Mouse (Mus musculus) gastrocnemius, adult 18-20 months (tissue): Measurements from ENCODE around the gene Mapt. TPM values are rescaled to one million over a fixed set of nuclear protein-coding genes. Genes with fewer than 3 reads are reported as not detected.

Experiments used
- DNase-seq: peaks from one replicate; pipeline ENCODE4 v3.0.0; 2021; ENCODE audit warnings: low spot score
- total RNA-seq, 2 experiments: library from RNA; stranded (reverse); gene quantifications; 2 replicates each; pipeline ENCODE4 v1.2.3; 2021

The Mapt gene
- total RNA-seq, 2 experiments from 2014 or later: 71.8 to 85.5 TPM

- DNase-seq: peak; percentile 88
These were observed 41.2 kb downstream of the Mapt start for GRCm38 (mm10) chr11:104272352-104272751.

DNA sequence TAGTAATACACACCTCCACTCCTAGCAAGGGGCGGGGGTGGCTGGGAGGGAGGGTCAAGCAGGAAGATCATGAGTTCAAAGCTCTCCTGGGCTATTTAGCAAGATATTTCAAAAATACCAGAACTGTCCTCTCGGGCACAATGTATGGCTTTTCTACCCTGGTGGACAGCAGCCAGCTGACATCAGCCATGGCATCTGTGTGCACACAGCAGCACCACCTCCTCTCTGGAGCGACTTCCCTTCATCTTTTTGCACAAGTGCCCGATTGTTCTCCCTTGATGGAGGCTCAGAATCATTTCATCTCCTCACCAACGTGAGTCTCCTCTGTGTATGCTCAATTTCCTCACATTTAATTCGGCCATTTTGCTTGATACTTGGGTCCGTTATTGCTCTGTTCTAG is 44.6 kb downstream of the Mapt start:
- no peak for DNase-seq

GRCm38 (mm10) chr11:104278222-104278621 is 47.0 kb downstream of the Mapt start:
- peak; percentile 78 for DNase-seq

- DNase-seq: no peak
These were observed 47.9 kb downstream of the Mapt start for GRCm38 (mm10) chr11:104279049-104279448.

GRCm38 (mm10) chr11:104279538-104279937 is 48.3 kb downstream of the Mapt start:
- DNase-seq: no peak

DNA sequence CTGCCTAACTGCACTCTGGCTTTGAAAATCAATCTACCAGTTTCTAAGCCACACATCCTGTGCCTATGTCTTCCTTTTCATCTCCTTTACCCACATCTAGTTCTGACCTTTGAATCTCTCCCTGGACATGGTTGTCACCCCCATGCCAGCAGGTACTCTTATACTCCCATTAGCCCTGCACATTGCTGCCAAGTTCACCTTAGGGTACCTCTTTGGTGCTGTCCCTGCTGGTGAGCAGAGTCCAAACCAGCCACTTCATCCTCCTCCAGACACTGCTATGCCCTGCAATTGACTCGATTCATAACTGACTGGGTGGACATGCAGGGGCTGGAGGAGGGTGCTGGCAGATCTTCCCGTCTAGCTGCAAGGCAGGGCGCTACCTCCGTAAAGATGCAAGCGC is 50.3 kb downstream of the Mapt start:
- no peak for DNase-seq

- DNase-seq: no peak
These were observed 55.9 kb downstream of the Mapt start for GRCm38 (mm10) chr11:104287113-104287512.

DNA sequence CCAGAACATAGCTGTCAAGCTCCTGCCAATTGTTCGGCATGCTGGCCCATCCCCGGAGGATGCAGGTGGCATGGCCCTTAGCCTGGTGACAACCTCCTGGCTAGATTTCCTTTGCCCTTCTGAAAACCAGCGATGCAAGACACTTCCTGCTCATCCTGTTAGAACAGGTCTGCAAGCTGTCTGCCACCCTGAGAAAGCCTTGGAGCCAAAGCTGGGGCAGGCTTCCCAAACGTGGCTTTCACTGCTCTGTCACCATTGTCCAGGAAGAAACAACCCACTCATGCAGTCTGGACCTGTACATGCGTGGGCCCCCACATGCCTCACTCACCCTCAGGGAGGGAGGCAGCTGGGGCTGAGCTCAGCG is 57.6 kb downstream of the Mapt start:
- DNase-seq: no peak

- peak; percentile 53 for DNase-seq
These were observed 58.2 kb downstream of the Mapt start for GRCm38 (mm10) chr11:104289199-104290031.

DNA sequence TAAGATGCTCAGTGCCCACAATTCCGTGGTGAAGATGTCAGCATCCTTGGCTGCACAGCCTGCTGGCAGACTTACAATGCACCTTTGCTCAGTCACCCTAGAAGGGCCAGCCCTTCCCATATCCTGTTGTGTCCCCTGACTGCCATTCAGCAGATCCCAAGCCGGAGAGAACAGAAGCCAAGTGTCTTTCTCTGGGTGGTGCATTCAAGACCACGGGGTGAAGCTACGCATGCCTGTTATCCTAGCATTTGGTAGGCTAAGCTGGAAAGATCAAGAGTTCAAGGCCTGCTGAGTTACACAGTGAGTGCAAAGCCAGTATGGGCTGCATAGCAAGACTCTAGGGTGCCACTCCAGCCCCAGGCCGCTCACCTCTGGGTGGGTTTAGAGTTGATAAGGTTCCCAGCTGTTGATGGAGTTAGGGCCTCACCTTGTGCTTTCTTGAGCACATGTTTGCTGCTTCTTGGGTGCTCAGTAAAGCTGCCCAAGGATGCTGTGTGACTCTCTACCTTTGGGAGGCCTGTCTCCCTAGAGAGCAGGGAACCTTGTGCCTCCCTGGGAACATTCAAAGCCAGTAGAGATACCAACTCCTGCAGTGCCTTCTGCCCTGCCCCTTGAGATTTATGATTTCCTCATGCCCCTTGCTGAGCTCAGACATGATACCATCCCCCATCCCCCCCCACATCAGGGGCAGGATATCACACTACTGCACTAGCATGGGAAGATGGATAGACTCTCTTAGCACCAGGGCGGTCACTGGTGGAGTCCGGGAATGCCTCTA is 61.4 kb downstream of the Mapt start:
- DNase-seq: no peak

- no peak for DNase-seq
These were observed 62.1 kb downstream of the Mapt start for GRCm38 (mm10) chr11:104293241-104293640.

DNA sequence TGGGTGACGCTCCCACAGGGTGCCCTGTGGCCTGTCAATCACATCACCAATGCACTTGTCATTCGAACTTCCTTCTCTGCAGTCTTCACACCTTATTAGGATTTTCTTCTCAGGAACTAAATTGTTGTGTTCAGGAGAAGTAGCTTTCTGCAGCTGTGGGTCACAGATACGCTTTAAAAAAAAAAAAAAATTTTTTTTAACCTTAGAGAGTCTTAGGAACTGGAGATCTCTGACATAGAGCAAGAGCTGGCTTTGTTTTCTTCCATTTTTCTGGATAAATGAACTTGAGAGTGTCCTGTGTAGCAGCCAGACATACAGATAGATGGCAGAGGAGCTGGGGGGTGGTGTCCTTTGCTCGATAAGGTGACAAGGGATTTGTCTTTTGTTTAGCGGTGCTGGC is 64.0 kb downstream of the Mapt start:
- DNase-seq: no peak

GRCm38 (mm10) chr11:104295656-104296055 is 64.5 kb downstream of the Mapt start:
- DNase-seq: no peak

DNA sequence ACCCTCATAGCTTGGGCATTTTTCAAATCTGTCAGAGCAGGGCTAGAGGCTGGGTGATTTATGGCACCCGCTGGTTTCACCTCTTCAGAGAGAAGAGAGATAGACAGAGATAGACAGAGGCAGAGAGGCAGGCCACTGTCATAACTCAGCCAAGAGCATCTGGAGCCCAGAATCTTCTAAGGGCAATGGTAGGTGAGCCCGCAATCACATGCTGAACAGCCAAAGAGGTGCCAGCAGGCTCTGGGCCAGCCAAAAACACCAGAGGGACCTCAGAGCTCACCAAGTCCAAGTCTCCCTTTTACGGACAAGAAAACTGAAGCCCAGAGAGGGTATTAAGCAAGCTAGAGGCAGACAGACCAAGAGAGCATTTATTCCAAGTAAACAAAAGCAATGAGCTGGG is 66.5 kb downstream of the Mapt start:
- no peak for DNase-seq

DNA sequence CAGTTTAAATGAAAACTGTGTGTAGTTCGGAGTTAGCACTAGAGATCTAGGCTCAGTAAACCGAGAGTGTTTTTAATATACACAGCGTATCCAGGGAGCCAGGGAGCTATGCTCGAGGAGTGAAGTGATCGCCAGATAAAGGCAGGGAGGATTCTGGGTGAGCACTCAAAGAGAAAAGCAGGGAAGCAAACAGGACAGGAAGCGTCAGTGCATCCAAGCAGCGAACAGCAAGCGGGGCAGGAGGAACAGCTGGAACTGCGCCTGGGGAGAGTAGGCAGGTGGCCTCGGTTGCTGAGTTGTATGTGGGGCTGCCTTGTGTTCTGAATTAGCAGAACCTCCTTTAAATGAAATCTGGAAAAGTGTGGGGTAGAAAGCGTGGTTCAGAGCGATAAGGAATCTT is 71.4 kb downstream of the Mapt start:
- no peak for DNase-seq

GRCm38 (mm10) chr11:104303088-104303960 is 72.1 kb downstream of the Mapt start:
- DNase-seq: no peak

DNA sequence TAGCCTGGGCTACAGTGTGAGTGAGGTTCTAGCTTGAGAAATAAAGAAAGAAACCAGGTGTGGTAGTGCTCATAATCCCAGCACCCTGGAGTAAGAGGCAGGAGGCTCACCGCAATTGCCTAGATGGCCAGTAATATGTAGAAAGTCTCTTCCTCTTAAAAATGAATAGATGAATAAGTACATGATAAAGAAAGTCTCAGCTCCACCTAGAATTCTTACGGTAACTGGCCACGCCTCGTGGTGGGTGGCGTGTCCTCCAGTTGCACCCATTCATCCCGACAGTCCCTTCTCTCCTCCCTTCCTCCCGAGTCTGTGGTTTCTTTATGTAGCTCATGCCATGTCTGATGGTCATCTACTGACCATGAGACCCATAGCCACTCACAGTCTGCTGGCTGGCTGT is 74.5 kb downstream of the Mapt start:
- no peak for DNase-seq

DNA sequence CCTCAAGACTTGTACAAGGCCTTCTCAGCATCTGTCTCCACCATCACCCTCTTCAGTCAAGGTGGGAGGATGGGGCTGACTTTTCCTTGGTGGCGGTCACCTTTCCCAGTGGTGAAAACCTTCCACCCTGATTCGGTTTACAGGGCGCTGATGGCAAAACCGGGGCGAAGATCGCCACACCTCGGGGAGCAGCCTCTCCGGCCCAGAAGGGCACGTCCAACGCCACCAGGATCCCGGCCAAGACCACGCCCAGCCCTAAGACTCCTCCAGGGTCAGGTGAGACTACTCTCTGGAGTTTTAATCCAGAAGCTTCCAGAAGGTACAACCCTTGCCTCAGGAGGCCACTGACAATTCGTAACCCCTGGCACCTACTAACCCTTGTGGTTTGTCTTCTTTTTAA is 75.3 kb downstream of the Mapt start:
- no peak for DNase-seq

DNA sequence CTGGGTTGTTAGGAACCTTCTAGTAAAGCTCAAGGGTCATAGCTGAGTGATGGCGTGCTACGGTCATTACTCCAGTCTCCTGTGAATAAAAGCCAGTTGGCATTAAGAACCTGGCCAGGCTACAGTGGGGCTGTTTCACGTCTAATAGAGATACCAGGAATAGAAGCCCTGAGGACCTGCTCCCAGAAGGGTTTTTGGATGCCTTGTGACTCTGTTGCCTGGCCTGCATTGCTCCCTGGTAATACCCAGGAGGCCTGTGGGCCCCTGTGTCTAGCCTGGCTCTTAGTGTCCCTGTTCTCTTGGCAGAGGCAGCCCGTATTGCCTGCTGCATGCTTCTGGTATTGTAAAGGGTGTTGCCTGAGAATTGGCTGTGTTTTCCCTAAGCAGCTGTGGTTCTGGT is 75.9 kb downstream of the Mapt start:
- DNase-seq: peak; percentile 37

DNA sequence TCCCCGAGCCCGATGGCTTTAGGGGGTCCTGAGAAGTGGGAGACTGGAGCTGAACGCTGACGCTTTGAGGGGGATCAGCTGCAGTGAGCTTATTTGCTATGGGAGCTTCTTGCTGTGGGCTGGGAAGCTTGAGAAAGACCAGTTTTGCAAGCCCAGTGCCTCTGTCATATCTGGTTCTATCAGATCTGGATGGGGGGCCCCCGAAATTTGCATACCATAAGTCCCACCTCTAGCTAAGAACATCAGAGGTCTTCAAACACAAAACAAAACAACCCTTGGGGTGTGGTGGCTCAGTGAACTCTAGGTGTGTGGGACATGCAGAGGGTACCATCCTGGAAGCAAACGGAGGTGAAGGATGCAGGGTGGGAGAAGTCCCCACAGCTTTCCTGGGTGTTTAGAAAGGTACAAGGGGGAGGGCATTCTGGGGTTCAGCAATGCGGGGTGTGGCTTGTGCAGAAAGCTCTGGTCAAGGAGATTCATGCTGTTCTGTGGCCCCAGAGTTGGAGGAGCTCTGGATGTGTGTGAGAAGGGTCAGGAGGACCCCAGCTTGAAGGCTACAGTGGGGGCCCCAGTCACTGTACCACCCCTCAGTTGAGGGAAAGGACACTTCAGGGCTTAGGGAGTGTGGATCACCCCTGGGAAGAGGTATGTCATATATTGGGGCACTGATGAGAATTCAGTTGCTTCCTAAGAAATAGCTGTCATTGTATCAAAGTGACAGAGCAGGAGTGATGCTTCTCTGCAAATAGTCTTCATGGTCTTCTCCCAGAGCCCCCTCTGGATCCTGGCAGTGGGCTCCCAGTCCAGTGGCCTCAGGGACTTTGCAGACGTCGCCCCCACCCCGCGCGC is 78.4 kb downstream of the Mapt start:
- no peak for DNase-seq
